Mouse (Mus musculus) embryonic facial prominence, embryonic 11.5 days (tissue): ENCODE results near the gene Gm21738. TPM values are rescaled to one million over a fixed set of nuclear protein-coding genes. Genes with fewer than 3 reads are reported as not detected.
"Not testable (repeated sequence)": the region's sequence is repeated elsewhere in the genome, so short reads cannot be mapped to it uniquely, and the experiment has no call there.

ENCODE experiments used
- ATAC-seq: fragments of 200-750 bp; cut with Nextera tagmentation; replicated peaks from 2 replicates; pipeline ENCODE4 v1.8.0; 2017; ENCODE audit warnings: low read depth; ENCODE audit not compliant: insufficient number of reproducible peaks, low FRiP score, low TSS enrichment
- DNase-seq: peaks from one replicate; pipeline ENCODE4 v3.0.0-alpha.2; 2015; ENCODE audit warnings: low spot score
- H3K27ac ChIP-seq: fragments of 300-500 bp; sonication (generic); replicated peaks from 2 replicates; pipeline ENCODE4 v1.5.1; 2014; ENCODE audit warnings: mild to moderate bottlenecking, low read depth, low read length, control low read depth
- H3K27me3 ChIP-seq: fragments of 300-500 bp; sonication (generic); 2 replicates; pipeline ENCODE4 v1.6.1; 2014; ENCODE audit warnings: mild to moderate bottlenecking, low read length, moderate library complexity, mixed read lengths; ENCODE audit not compliant: control insufficient read depth, insufficient read depth
- H3K36me3 ChIP-seq: fragments of 300-500 bp; sonication (generic); replicated peaks from 2 replicates; pipeline ENCODE4 v1.6.1; 2014; ENCODE audit warnings: low read depth, mild to moderate bottlenecking, low read length, moderate library complexity, mixed read lengths; ENCODE audit not compliant: control insufficient read depth, insufficient read depth
- H3K4me1 ChIP-seq: fragments of 300-500 bp; sonication (generic); 2 replicates; pipeline ENCODE4 v1.6.1; 2014; ENCODE audit warnings: low read length, mixed read lengths; ENCODE audit not compliant: control insufficient read depth, insufficient read depth
- H3K4me2 ChIP-seq: fragments of 300-500 bp; sonication (generic); 2 replicates; pipeline ENCODE4 v1.6.1; 2014; ENCODE audit warnings: low read depth, mild to moderate bottlenecking, control low read depth, low read length, moderate library complexity
- H3K4me3 ChIP-seq: fragments of 300-500 bp; sonication (generic); 2 replicates; pipeline ENCODE4 v1.5.1; 2014; ENCODE audit warnings: low read depth, low read length, control low read depth
- H3K9ac ChIP-seq: fragments of 300-500 bp; sonication (generic); replicated peaks from 2 replicates; pipeline ENCODE4 v1.6.1; 2014; ENCODE audit warnings: mild to moderate bottlenecking, control low read depth, low read length
- H3K9me3 ChIP-seq: fragments of 300-500 bp; sonication (generic); replicated peaks from 2 replicates; pipeline ENCODE4 v1.6.1; 2016; ENCODE audit warnings: mild to moderate bottlenecking, low read length, inconsistent platforms, mixed read lengths; ENCODE audit not compliant: control insufficient read depth
- WGBS: fragments of 180-500 bp; shearing (Covaris S2); extraction: QIAGEN DNeasy Blood & Tissue Kit; methylation state at CpG from one replicate; pipeline ENCODE4 v1.1.7; 2014; 5-methylcytosine and 5-hydroxymethylcytosine counted together
- polyA plus RNA-seq: library from polyadenylated mRNA; unstranded; fragments of >200 nt; fragmentation: Nextera tagmentation; extraction: Ambion mirVana; gene quantifications from 2 replicates; pipeline ENCODE4 v1.2.1, GENCODE M21; 2014

Gene Gm21738
- not detected in 2 replicates for polyA plus RNA-seq

GRCm38 (mm10) chr14:19418830-19419229, at the start of gene Gm21738:
TSS of gene Gm21738 (minus strand) at chr14:19418930.
- H3K4me1 ChIP-seq, ATAC-seq, H3K9ac ChIP-seq, H3K9me3 ChIP-seq, H3K36me3 ChIP-seq, H3K27me3 ChIP-seq, H3K27ac ChIP-seq, H3K4me2 ChIP-seq, DNase-seq, H3K4me3 ChIP-seq: not testable (repeated sequence)
- 74% methylated on average over 7 of the region's 7 CpGs for WGBS

DNA sequence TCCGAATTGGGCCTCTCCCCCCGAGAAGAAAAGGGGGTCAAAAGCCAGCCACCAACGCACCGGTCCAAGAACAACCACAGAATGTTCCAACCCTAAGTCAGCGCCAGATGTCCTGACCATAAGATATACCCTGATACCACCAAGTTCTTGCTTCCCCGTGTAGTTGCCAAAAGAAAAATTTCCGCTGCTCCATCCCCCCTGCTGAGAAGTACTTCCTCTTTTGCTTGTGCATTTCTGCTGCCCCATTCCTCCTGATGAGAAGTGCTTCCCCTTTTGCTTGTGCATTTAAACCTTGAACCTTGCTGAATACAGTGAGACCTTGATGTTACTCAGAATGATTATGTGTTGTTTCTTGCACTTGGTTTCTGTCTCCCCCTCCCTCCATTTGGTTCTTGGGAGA, 35.0 kb downstream of the Gm21738 start:
- not testable (repeated sequence) for H3K27ac ChIP-seq, H3K36me3 ChIP-seq, H3K4me1 ChIP-seq, H3K4me2 ChIP-seq, ATAC-seq, H3K9ac ChIP-seq, H3K4me3 ChIP-seq, H3K9me3 ChIP-seq, DNase-seq, H3K27me3 ChIP-seq
- WGBS: 83% methylated on average over 7 of the region's 7 CpGs

Other genes starting within 250 kb of the Gm21738 start
- gene Gm2244, start 131.0 kb upstream of the Gm21738 start, polyA plus RNA-seq: not detected in 2 replicates
- 3.5 TPM in 2 replicates for gene Gm2237, start 166.2 kb upstream of the Gm21738 start, polyA plus RNA-seq
- not detected in 2 replicates for gene Gm5458, start 183.7 kb upstream of the Gm21738 start, polyA plus RNA-seq